Mouse (Mus musculus): ENCODE measurements around the gene Apoa5.
A peak's percentile ranks its signal among the peaks of the same experiment; 100 is the strongest.

The Apoa5 gene

DNA sequence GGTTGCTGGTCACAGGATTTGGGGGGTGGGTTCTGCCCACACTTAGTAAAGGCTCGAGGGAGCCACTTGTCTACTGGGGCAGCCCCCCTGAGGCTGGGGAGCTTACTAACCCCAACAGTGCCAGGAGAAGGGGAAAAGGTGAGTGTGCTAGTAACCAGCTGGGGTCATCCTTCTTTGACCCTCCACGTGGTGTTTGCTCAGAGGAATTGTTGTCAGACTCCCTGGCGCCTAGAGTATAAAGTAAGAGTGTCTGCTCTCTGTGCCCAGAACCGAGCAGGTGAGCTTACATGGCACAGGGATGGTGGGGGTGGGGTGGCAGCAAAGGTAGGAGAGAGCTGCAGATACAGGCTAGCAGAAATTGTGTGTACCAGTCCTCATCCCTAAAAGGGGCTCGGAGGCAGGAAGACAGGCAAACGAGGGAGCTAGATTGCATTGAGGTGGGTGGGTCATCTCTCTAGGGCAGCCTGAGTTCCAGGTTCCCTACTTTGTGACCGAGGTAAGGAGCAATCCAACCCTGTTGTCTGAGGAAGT is at the start of gene Apoa5:
Gene Apoa5, plus strand, starts transcription at position 291 of the 531 bp plus-strand sequence.
- DNase-seq, result no peak

DNA sequence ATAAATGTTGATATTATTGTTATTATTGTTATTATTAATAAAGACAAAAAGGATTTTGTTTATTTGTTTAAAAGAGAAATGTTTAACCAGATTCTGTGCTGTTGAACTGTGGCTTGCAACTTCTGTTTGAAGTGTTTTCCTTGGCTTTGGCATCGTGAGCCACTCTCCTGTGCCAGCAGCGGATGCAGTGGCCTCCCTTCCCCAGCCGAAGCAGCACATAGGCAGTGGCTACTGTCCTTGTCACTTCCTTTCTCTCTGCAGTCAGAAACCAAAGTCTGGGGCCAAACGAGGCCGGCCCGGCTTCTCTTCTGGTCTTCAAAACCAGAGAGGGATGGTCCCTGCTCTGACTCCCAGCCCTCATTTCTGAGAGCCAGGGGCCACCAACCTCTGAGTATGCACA is 45.3 kb upstream of the Apoa5 start:
- no peak for DNase-seq

DNA sequence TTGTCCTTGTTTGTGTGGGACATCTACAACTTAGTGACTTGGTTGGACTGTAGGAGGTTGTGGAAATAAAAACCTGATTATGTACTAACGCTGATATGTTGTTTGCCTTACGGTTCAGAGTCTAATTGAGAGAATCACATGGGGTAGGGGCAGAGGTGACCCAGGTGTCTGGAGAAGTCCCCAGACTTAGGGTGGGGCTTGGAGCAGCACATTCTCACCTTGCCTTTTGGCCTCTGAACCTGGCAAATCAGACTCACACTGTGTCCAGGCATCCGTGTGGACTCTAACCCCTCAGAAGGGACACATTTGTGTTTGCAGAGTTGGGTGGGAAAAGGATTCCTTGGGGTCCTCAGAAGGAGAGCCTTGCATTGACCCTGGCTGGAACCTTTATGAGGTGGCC is 44.3 kb upstream of the Apoa5 start:
- no peak for DNase-seq

DNA sequence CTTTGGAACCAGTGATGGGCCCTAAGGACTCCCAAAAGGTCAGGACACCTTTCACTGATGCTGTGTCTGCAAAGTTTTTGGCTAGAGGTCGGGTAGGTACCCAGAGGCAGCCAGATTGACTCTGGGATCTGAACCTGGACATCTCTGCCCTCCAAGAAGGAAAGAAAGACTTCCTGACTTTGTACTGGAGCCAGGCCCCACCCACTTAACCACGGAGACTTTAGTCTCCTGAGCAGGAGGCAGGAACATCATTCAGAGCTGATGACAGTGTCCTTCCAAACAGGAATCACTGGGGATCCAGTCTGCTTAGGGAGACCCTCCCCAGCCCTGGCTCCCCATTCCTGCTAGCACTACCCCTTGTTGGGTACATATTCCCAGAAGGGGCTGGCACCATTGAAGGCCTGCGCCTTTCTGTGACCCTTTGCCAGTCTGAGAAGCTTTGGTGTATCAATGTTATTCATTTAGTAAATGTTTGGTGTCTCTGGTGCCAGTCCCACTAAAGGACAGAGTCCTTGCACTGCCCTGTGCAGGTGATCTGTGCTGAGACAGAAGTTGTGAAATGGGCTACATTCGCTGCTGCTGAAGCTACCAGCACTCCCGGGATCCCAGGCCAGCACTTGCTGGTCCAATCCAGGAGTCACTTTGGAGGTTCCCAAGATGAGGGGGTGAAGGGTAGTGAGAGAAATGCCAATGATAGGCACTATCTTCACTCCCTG is 43.3 kb upstream of the Apoa5 start:
- DNase-seq, result no peak

DNA sequence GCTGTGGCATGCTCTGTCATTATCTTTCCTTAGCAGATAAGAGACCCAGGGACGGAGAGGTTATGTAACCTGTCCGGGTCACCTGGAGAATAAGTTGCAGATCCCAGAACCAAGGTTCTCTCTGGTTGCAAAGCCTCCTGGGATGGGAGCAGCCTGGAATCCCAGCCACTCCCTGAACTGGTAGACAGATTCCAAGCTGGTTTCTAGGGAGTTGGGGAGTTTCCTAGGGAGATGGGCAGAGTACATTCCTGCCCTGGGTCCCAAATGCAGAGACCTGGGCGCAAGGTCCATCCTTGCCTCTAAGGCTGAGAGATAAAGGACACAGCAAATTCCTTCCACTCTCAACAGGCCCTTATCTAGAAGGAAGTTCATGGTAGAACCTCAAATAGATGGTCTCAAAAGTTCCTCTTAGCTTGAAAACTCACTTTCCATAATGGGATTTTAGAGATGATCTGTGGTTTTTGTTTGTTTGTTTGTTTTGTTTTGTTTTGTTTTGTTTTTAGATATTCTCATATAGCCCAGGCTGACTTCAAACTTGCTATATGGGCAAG is 41.3 kb upstream of the Apoa5 start:
- no peak for DNase-seq

DNA sequence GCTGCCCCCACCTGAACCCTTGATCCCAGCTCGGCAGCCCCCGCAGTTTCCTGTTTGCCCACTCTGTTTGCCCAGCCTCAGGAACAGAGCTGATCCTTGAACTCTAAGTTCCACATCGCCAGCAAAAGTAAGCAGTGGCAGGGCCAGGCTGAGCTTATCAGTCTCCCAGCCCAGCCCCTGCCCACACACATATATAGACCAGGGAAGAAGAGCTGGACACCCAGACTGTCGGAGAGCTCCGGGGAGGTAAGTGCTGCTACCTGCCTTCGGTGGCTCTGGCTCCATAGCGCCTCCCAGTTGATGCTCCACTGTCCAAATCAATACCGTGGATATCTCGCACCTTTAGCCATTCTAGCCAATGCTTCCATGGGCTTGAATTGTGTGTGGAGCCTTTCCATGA is 39.9 kb upstream of the Apoa5 start, which contains the start of gene Apoa1:
Gene Apoa1, plus strand, starts transcription at position 90 of the 400 bp plus-strand sequence.
- no peak for DNase-seq

DNA sequence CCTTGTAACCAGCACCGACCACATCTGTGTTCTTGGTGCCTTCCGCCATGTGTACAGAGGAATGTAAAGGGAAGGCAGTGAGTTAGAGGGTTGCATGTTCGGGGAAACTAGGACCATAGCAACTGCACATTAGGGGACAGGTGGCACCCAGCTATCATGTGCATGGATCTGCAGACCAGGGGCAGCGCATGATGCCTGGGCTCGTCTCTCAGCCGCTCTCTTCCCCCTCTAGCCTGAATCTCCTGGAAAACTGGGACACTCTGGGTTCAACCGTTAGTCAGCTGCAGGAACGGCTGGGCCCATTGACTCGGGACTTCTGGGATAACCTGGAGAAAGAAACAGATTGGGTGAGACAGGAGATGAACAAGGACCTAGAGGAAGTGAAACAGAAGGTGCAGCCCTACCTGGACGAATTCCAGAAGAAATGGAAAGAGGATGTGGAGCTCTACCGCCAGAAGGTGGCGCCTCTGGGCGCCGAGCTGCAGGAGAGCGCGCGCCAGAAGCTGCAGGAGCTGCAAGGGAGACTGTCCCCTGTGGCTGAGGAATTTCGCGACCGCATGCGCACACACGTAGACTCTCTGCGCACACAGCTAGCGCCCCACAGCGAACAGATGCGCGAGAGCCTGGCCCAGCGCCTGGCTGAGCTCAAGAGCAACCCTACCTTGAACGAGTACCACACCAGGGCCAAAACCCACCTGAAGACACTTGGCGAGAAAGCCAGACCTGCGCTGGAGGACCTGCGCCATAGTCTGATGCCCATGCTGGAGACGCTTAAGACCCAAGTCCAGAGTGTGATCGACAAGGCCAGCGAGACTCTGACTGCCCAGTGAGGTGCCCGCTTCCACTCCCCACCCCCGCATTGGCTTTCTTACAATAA is 38.6 kb upstream of the Apoa5 start:
- peak; percentile 90 for DNase-seq

DNA sequence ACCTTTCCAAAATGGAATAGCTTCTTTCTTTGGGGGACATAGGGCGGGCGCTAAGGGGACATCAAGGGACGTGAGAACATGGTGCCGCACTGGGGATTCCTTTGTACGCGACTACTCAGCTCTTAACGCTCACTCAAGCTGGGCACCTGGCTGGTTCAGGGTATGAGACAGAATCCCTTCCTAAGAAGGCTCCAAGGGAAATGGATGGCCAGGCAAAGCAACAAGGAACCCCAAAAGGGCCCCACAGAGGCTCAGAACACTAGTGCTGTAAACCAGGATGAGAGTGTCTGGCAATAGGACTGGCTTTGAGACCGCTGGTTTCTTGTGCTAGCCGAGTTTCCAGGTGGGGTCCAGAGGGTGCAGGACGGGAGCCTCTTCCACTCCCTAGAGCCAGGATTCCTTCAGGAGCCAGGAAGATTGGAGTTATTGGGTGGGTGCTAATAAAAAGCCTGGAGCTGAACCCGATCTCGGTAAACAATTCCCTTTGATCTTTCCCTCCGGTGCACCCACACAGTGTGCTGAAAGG is 37.9 kb upstream of the Apoa5 start:
- no peak for DNase-seq

DNA sequence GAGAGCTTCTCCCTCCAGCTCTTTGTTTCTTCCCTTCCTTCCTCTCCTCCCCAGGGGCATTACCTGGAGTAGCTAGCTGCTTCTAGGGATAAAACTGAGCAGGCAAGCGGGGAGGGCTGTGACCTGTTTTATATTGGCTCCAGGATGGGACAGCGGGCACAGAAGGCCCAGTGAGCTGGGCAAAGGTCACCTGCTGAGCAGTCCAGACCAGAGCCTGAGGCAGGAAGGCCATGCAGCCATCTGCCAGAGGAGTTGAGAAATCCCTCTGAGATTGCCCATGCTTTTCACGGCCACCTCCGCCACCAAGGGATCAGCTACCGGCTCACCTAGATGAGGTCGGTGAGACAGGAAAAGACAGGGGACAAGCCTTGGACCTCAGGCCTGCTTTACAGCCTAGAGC is 33.2 kb upstream of the Apoa5 start:
- DNase-seq, result no peak

DNA sequence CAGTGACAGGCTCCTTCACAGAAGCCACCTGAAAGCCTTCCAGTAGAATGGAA is 33.0 kb upstream of the Apoa5 start, which contains the start of gene Apoc3:
Gene Apoc3, minus strand, starts transcription at position 41 of the 53 bp plus-strand sequence.
- no peak for DNase-seq

DNA sequence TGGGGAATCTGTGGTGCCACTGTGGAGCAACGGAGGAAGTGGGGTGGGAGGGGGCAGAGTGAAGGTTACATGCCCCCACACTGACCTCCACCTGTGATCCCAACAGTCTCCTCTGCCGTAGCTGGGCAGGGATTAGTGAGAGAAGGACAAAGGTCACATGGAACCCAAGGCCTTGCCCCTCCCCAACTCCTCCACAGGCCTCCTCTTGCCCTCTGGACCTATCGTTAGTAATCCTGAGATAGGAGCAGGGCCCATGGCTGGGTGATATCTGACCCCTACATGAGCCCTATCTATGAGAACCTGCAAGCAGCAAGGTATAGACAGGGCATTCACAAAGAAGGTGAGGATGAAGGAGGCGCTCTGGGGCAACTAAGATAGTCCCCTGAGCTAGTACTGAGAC is 32.8 kb upstream of the Apoa5 start:
- DNase-seq, result no peak

DNA sequence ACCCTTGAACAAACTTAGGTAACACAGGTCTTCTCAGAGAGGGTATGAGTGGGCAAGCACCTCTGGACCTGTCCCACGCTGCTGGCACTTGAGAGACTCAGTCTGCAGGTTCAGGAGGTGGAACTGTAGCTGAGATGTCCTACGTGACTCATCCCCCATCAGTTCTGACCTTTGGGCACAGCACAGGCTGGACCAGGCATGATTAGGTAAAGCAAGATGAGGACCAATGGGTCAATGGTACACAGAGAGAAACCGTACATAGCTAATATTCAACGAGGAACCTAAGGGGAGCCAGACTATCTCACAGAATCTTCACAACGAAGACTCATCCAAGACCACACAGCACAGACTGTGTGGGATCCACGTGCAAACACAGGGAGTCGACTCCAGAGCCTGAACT is 29.6 kb upstream of the Apoa5 start:
- no peak for DNase-seq

DNA sequence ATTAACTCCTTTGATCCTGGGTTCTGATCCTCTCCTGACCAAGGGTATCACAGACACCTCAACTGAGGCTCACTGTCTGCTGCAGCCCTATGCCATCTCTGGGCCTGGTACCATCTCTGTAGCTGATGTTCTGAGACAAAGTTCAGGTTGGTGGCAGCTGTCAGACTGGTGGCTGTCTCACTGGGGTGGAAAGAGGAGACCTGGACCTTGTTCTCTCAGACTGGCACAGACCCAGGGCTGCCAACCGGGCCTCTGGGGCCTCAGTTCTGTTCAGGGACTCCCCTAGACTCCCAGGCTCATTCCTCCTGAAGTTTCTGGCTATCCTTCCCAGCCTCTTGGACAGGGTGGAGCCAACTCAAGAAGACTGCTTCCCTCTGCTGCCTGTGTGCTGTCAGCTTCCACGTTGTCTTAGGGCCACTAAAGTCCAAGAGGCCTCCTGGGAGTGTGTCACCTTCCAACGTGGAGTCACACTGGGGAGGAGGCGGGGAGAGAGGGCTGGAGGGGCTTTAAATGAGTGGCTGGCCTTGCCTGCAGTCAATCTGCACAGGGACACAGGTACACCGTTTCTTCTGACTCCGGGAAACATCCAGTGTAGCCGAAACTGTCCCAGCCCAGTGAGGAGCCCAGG is 27.8 kb upstream of the Apoa5 start, which contains the start of gene Apoa4:
Gene Apoa4, plus strand, starts transcription at position 171 of the 628 bp plus-strand sequence.
- DNase-seq, result no peak

DNA sequence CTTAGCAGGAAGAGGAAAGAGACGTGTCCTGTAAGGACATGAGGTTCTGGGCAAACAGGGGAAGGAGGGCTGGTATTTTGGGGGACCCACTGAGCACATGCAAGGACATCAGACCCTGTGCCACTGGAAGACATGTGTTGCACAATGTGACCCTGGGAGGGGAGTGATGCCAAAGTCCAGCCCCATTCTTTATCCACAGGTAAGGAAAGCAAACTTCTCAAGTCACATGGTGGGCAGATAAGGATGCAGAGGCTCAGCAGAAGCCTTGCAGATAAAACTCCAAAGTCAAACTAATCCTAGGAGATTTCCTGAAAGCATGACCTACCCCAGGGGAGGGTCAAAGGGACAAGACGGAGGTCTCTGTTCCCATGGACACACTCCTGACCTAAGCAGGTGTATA is 26.6 kb upstream of the Apoa5 start:
- no peak for DNase-seq

DNA sequence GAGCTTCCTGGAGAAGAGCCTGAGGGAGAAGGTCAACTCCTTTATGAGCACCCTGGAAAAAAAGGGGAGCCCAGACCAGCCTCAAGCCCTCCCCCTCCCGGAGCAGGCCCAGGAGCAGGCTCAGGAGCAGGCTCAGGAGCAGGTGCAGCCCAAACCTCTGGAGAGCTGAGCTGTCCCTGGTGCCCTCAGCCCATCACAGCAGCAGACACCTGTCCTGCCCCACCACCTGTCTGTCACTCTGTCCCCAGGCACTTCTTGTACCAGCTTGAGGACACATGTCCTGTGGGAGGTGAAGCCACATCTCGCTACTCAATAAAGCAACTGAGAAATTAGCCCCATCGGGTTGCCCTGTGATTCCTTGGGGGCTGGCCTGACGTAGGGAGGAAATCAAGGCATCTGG is 25.3 kb upstream of the Apoa5 start:
- no peak for DNase-seq

DNA sequence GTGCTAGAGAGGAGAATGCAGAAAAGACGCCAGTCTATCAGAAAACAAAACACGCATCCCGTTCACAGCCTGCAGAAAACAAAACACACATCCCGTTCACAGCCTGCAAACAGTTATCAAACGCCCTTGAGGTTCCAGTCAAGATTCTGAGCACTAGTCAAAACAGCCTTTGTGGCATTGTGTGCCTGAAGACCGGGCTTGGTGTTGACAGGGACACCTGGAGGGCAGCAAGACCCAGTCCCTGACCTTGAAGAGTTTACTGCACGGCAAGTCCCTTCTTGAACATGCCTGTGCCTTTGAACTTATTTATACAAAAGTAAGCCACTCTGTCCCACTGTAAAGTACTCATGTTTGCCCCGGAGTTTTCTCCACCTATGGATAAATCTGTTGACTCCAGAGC is 24.8 kb upstream of the Apoa5 start:
- DNase-seq, result no peak

DNA sequence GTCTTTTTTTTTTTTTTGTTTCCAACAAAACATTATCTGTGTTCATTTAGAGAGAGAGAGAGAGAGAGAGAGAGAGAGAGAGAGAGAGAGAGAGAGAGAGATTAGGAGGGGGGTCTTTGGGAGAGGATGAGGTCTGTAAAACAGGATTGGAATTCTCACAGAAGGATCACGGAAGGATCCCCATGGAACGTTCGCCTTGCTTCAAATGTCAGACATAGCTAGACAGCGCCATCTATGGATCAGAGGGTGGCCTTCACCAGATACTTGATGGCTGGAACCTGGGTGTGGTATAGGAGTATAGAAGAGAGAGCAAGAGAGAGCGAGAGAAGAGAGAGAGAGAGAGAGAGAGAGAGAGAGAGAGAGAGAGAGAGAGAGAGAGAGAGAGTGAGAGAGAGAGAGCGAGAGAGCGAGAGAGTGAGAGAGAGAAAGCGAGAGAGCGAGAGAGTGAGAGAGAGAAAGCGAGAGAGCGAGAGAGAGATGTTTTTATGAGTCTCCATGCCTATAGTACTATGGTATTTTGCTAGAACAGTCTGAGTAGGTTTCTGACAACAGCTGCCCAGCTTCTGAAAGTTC is 21.6 kb upstream of the Apoa5 start:
- DNase-seq, result peak; percentile 45

DNA sequence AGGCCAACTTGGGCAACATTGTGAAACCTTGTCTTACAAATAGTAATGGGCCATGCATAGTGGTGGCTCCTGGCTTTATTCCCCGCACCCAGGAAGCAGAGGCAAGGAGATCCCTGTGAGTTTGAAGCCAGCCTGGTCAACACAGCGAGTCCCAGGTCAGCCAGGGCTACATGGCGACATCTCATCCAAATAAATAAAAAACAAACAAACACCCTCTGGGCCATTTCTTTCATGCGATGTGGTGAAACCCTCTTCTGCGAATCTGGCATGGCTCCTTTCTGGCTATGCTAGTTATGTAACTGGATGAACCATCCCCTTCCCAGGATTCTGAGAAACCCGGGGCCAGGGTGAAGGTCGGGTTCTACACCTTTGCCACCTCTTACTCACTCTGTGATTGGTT is 12.3 kb upstream of the Apoa5 start:
- DNase-seq, result no peak

DNA sequence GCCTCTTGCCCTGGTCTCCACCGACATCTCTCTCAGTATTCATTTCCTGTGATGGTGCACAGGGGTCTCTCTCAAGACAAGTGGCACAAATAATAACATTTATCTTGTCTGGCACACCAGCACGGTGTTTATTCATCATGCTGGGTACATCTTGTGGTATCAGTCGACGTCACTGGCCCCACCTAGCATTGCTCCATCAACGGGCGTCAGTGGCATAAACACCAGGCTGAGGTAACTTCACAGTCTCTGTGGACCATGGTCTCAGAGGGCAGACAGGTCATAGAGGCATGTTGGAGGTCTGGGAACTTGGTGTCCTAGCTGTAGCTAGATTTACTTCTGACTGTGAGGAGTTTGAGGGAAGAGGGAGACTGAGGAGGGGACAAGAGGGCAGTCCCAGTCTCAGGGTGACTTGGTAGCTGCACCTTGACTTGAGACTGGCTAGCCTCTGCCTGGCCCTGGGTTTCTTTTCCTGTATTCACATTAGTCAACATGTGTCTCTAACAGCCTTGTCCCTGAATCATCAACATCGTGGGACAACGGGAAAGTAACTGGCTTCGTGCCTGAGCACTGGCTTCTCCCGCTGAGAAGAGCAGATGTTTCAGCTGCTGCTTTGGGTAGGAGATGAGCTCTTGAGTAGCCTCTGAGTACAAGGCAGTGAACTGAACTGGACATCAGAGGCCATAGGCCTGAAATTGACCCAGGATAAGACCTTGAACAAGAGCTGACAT is 11.6 kb upstream of the Apoa5 start:
- no peak for DNase-seq

DNA sequence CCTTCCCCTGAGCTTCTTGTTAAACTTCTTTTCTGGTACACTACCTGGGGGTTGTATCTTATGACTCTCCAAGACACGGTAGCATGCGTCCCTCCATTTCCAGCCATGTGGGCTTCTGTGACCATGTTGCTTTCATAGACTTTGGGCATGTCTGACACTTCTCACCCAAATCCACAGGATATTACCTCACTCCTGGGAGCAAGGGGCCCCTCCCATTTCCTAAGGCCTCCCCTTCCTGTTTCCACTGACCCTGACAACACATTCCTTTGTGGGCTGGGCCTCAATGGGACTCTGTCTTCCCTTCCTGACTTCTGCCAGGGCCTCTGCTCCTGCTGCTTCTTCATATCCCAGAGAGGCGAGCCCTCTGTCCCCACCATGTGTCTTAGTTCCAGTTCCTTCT is 10.9 kb upstream of the Apoa5 start:
- no peak for DNase-seq

DNA sequence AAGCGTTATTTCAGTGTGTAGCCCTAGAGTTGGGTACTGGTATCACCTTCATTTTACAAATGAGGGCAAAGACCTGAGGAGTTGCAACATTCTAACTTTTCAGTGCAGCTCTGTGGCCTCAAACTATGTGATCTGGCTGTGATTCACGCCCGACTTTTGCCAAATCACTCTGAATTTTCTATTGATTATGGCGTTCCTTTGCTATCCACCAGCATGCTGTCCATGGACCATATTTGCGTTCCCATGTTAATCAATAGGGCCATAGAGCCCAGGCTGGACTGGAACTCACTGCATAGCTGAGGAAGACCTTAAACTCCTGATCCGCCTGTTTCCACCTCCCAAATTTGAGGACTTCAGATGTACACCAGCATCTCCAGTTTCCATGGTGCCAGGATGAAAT is 9.3 kb upstream of the Apoa5 start:
- no peak for DNase-seq

DNA sequence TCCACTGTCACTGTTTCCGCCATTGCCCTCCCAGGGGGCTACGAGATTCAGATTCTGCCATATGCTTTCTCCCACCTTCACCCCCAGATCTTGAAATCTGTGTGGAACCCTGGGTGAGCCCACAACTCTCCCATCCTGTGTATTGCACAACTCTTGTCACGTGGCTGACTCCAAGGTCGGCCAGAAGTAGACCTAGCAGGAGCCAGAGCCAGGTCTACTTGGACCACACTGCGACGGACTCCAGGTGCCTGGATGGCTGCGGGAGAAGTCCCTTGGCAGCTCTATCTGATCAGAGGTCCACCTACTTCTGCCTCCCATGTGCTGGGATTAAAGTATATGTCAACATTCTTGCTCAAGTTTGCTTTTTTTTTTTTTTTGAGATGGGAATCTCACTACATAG is 7.3 kb upstream of the Apoa5 start:
- DNase-seq, result no peak

DNA sequence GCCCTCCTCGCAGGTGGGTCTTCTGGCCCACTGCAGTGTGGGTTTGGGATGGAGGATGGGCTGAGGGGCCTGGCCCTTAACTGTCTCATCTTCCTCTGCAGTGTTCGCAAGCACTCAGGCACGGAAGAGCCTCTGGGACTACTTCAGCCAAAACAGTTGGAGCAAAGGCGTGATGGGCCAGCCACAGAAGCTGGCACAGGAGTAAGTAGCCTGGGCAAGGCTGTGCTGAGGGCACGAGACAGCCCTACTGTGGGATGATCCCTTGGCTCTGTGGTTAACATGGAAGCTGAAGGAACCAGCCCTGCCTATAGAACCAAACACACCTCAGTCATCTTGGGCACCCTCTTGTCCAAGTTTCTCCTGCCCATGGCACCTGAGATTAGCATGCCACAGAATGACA is 692 bp downstream of the Apoa5 start:
- DNase-seq, result no peak
